Mouse (Mus musculus) stomach, embryonic 14.5 days (tissue): ENCODE measurements around the gene Eps8. TPM values are rescaled to one million over a fixed set of nuclear protein-coding genes. Genes with fewer than 3 reads are reported as not detected.

Experiments used
- ATAC-seq: fragments of 200-750 bp; cut with Nextera tagmentation; 2 replicates; pipeline ENCODE4 v1.8.0; 2017; ENCODE audit warnings: low read depth, moderate TSS enrichment; ENCODE audit not compliant: insufficient number of reproducible peaks, insufficient read depth, low FRiP score
- H3K27ac ChIP-seq: fragments of 300-500 bp; sonication (generic); 2 replicates; pipeline ENCODE4 v1.5.1; 2014; ENCODE audit warnings: mild to moderate bottlenecking, low read length, moderate library complexity, mixed read lengths
- H3K27me3 ChIP-seq: fragments of 300-500 bp; sonication (generic); 2 replicates; pipeline ENCODE4 v1.6.1; 2014; ENCODE audit warnings: low read length, control low read depth, mixed read lengths; ENCODE audit not compliant: control insufficient read depth, insufficient read depth
- H3K36me3 ChIP-seq: fragments of 300-500 bp; sonication (generic); 2 replicates; pipeline ENCODE4 v1.6.1; 2014; ENCODE audit warnings: mild to moderate bottlenecking, control low read depth, low read length, moderate library complexity, mixed read lengths; ENCODE audit not compliant: control insufficient read depth, insufficient read depth
- H3K4me1 ChIP-seq: fragments of 300-500 bp; sonication (generic); 2 replicates; pipeline ENCODE4 v1.6.1; 2014; ENCODE audit warnings: low read length, control low read depth, mixed read lengths; ENCODE audit not compliant: control insufficient read depth, insufficient read depth
- H3K4me2 ChIP-seq: fragments of 300-500 bp; sonication (generic); replicated peaks from 2 replicates; pipeline ENCODE4 v1.6.1; 2014; ENCODE audit warnings: low read depth, low read length, control low read depth
- H3K4me3 ChIP-seq: fragments of 300-500 bp; sonication (generic); 2 replicates; pipeline ENCODE4 v1.5.1; 2014; ENCODE audit warnings: low read depth, low read length, control low read depth
- H3K9ac ChIP-seq: fragments of 300-500 bp; sonication (generic); replicated peaks from 2 replicates; pipeline ENCODE4 v1.6.1; 2014; ENCODE audit warnings: low read depth, mild to moderate bottlenecking, control low read depth, low read length, moderate library complexity, mixed read lengths
- H3K9me3 ChIP-seq: fragments of 300-500 bp; sonication (generic); 2 replicates; pipeline ENCODE4 v1.6.1; 2016; ENCODE audit warnings: low read depth, low read length, control low read depth; ENCODE audit not compliant: control insufficient read depth
- WGBS: fragments of 180-500 bp; shearing (Covaris S2); extraction: QIAGEN DNeasy Blood & Tissue Kit; methylation state at CpG from one replicate; pipeline ENCODE4 v1.1.7; 2014; 5-methylcytosine and 5-hydroxymethylcytosine counted together
- polyA plus RNA-seq: library from polyadenylated mRNA; unstranded; fragments of >200 nt; fragmentation: Nextera tagmentation; extraction: Ambion mirVana; gene quantifications from 2 replicates; pipeline ENCODE4 v1.2.1, GENCODE M21; 2014

Gene Eps8
- polyA plus RNA-seq, 1 experiment from 2014 or later, result 21.6 TPM

DNA sequence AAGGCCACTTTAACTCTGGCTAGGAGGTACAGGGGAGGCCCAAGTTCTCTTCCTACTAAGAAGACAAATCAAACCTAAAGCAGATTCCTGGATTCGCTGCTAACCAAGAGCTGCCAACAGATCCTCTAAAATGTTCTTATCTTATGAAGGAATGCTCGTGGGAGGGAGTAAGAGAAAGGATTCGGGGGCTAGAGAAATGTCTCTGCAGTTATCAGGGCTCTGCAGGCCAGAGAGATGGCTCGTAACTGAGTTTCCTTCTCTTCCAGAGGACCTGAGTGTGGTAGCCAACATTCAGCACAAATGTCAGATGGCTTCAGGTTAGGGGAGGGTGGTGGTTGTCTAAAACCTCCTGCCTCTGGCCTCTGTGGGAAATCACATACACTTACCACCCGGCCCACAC is 106.1 kb downstream of the Eps8 start:
- Histone ChIP-seq H3K9me3 (no peaks in the 10 kb centered on the region), H3K36me3 (no peaks in the 10 kb centered on the region), H3K4me2 (no peak overlapping the region), H3K4me1 (no peaks in the 10 kb centered on the region), H3K9ac (no peak overlapping the region), H3K27ac (no peak overlapping the region), H3K27me3 (no peaks in the 10 kb centered on the region), H3K4me3 (no peak overlapping the region)
- ATAC-seq, result no peak
- 69% methylated on average over 5 of the region's 5 CpGs for WGBS

GRCm38 (mm10) chr6:137547555-137547954 is 107.1 kb downstream of the Eps8 start:
- ATAC-seq, result no peak
- H3K4me3 ChIP-seq, result no peak overlapping the region
- H3K27me3 ChIP-seq, result no peaks in the 10 kb centered on the region
- 72% methylated on average over 2 of the region's 2 CpGs for WGBS
- H3K9ac ChIP-seq, result no peak overlapping the region
- no peaks in the 10 kb centered on the region for H3K9me3 ChIP-seq
- no peak overlapping the region for H3K27ac ChIP-seq
- no peak overlapping the region for H3K4me2 ChIP-seq
- H3K36me3 ChIP-seq, result no peaks in the 10 kb centered on the region
- peaks cover 4% of the 10 kb centered on the region; the same call in 1 of the 2 replicates for H3K4me1 ChIP-seq

- Histone ChIP-seq H3K4me2 (no peak overlapping the region), H3K4me3 (no peak overlapping the region), H3K9me3 (no peaks in the 10 kb centered on the region), H3K27ac (no peak overlapping the region), H3K4me1 (peaks cover 14% of the 10 kb centered on the region), H3K9ac (no peak overlapping the region), H3K36me3 (no peaks in the 10 kb centered on the region), H3K27me3 (no peaks in the 10 kb centered on the region)
- ATAC-seq, result no peak
- 89% methylated on average over 6 of the region's 6 CpGs for WGBS
Measured at GRCm38 (mm10) chr6:137546101-137546500, 108.6 kb downstream of the Eps8 start.

DNA sequence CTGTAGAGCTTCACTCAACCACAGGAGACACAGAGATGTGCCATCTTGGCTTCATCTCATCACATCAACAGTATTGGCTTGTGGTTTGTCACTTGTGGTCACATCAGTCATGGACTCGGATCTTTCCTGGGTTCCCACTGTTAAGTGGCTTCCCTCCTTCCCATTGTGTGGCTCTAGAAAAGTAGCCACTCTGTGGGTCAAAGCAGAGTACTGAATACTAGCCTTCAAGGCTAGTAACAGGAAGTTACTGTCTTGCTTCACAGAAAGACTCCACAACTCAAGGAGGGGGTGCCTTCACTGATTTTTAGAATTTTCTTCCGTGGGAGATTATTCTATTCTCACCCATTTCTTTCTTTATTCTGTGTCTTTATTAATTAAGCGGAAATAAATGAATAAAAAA is 109.3 kb downstream of the Eps8 start:
- Histone ChIP-seq H3K4me3 (no peak overlapping the region), H3K9me3 (no peaks in the 10 kb centered on the region), H3K36me3 (no peaks in the 10 kb centered on the region), H3K4me2 (no peak overlapping the region), H3K27ac (no peak overlapping the region), H3K9ac (no peak overlapping the region), H3K27me3 (no peaks in the 10 kb centered on the region), H3K4me1 (peaks cover 14% of the 10 kb centered on the region)
- no peak for ATAC-seq
- WGBS, result 87% methylated on average over 3 of the region's 3 CpGs

DNA sequence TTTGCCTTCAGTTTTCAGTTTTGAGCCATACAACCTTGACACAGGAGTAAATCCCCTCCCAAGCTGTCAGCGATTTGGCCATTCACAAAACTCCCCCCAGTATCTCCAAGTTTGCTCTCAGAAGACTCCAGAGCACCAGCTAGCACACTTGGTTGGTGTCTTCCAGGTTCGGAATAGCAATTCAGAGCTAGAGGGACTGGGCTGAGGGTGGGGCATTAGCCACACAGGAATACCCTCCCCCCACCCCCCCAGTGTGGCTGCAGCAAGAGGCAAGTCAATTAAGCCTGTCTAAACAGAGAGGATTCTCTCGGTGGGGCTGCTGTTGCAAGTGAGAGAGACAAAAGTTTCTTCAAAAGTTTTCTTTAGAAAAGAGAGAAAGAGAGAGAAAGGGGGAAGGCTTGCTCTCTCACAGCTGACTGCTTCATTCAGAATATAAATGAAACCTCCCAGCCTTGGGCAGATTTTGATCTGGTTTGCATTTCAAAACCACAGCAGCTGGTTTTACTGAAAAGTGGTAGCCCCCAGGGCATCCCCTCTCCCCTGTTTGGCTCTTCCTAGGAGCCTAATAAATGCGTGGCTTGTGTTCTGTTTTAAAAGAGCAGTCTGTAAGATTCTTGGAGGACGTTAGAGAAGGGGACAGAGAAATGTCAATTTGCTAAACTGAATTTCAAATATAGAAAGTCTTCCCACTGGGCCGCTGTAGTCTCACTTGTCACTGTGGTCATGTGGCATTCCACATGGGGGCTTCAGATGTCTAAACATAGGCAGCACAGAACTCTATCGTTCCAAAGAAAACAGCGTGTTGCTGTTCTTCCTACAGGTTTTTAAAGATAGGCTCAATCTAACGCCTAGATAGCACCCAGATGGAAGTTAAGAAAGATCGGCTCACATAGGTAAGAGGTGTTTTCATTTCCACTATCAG is 112.2 kb downstream of the Eps8 start:
- no peak overlapping the region for H3K4me2 ChIP-seq

GRCm38 (mm10) chr6:137541216-137542176 is 113.2 kb downstream of the Eps8 start:
- Histone ChIP-seq H3K4me1 (peaks cover 14% of the 10 kb centered on the region), H3K9ac (no peak overlapping the region), H3K27me3 (no peaks in the 10 kb centered on the region), H3K9me3 (no peaks in the 10 kb centered on the region), H3K4me3 (no peak overlapping the region), H3K36me3 (no peaks in the 10 kb centered on the region), H3K27ac (peak overlapping the region; percentile 41; the same call in 1 of the 2 replicates), H3K4me2 (no peak overlapping the region)
- ATAC-seq, result no peak
- WGBS, result 54% methylated on average over 17 of the region's 17 CpGs

More for the DNA sequence above, 112.2 kb downstream of the Eps8 start:
- peaks cover 14% of the 10 kb centered on the region for H3K4me1 ChIP-seq
- H3K27ac ChIP-seq, result no peak overlapping the region; the same call in 1 of the 2 replicates
- no peak for ATAC-seq
- no peaks in the 10 kb centered on the region for H3K36me3 ChIP-seq
- no peaks in the 10 kb centered on the region for H3K27me3 ChIP-seq
- H3K9ac ChIP-seq, result no peak overlapping the region
- H3K4me3 ChIP-seq, result no peak overlapping the region
- H3K9me3 ChIP-seq, result no peaks in the 10 kb centered on the region
- WGBS, result 20% methylated on average over 10 of the region's 10 CpGs

- Histone ChIP-seq H3K4me3 (no peak overlapping the region), H3K36me3 (no peaks in the 10 kb centered on the region), H3K27me3 (no peaks in the 10 kb centered on the region), H3K4me2 (no peak overlapping the region), H3K27ac (peak overlapping the region; percentile 41; the same call in 1 of the 2 replicates), H3K9ac (no peak overlapping the region), H3K9me3 (no peaks in the 10 kb centered on the region), H3K4me1 (peaks cover 14% of the 10 kb centered on the region)
- peak; percentile 91 for ATAC-seq
- 71% methylated on average over 5 of the region's 5 CpGs for WGBS
Measured at GRCm38 (mm10) chr6:137540800-137541199, 113.9 kb downstream of the Eps8 start.

GRCm38 (mm10) chr6:137540346-137540745 is 114.3 kb downstream of the Eps8 start:
- H3K4me1 ChIP-seq, result peaks cover 14% of the 10 kb centered on the region
- no peak overlapping the region for H3K4me2 ChIP-seq
- no peaks in the 10 kb centered on the region for H3K9me3 ChIP-seq
- H3K9ac ChIP-seq, result no peak overlapping the region
- no peaks in the 10 kb centered on the region for H3K36me3 ChIP-seq
- peak overlapping the region; percentile 22; the same call in 1 of the 2 replicates for H3K27ac ChIP-seq
- no peaks in the 10 kb centered on the region for H3K27me3 ChIP-seq
- WGBS, result 75% methylated on average over 6 of the region's 6 CpGs
- no peak overlapping the region for H3K4me3 ChIP-seq
- ATAC-seq, result peak; percentile 38; the same call in 1 of the 2 replicates
